Mouse (Mus musculus) induced T-regulatory cell, adult 2 months (primary cell): ENCODE results near the gene Ipp.

Source experiments
- DNase-seq: peaks from one replicate; pipeline ENCODE4 v3.0.0-alpha.2; 2012; ENCODE audit warnings: low read depth

Gene Ipp

DNA sequence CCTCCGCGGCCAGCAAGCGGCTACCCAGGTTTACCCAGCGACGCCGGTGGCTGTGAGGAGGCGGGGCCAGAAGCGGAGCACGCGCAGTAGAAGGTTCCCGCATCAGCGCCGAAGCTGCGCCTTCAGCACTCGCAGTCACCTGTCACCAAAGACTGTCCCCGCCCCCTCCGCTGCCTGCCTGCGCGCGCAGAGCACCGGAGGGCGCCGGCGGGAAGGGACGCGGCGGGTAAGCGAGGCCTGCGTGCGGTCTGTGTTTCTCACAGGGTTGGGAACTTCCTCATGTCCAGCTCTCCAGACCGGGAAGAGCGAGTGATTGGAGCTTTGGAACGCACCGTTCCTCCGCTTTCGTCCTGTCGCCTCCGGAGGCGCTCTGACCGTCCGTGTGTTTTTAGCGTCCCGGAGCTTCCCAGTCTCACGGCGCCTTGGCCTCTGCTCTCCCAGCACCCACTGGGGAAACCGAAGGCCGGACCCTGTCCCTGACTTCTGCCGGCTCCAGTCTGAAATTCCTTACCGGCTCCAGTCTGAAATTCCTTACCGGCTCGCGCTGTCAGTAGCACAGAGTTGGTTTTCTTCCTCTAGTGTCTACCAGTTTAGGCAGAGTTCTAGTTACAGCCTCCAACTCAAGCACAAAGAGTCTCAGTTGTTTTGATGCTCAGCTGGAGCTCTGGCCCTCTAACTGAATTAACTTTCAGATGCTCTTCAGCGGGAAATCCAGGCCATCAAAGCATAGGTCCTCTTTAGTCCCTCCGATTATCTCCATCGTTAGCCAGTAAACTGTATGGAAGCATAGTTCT lies at the start of gene Ipp:
TSS of gene Ipp (plus strand) at position 125 of the 794 bp plus-strand sequence.
- peak; percentile 98 for DNase-seq

- DNase-seq, result no peak
Measured at GRCm38 (mm10) chr4:116461943-116462342, 45.4 kb upstream of the Ipp start.

DNA sequence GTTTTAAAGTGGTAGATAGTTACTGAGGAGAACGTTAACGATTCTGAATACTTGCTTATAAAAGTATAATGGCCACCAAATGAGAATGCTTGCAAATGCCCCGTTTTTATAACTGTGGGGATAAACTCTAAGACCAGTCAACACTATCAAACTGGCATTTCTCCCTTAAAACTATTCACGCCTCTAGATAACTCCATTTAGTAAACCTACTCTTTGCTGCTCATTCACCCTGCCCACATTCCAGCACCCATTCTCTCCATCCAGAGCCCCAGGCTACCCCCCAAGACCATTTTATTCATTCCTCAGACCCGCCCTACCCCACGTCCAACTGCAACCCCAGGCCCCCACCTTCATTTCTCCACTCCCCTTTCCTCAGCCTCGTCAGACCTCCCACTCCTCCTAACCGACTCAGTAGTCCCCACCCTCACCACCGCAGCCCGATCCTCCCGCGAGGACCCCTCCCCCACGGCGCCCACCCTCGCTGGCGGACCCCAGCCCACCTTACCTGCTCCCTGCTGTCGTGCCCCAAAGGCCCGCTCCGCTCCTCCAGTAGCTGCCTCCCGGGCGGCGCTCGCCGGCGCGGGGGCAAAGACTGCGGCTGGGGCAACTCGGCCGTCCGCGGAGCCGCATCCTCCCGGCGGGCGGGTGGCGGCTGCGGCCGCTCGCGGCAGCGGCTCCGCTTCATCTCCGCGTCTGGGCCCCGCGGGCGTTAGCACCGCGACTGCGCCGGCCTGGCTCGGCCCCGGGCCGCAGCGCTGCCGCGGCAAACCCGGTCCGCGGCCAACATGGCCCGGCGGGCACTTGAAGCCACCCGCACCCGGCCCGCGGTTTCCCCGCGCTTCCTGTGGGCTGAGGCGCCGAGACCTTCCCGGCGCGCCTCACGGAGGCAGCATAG lies 43.9 kb upstream of the Ipp start:
- DNase-seq, result peak; percentile 49

DNA sequence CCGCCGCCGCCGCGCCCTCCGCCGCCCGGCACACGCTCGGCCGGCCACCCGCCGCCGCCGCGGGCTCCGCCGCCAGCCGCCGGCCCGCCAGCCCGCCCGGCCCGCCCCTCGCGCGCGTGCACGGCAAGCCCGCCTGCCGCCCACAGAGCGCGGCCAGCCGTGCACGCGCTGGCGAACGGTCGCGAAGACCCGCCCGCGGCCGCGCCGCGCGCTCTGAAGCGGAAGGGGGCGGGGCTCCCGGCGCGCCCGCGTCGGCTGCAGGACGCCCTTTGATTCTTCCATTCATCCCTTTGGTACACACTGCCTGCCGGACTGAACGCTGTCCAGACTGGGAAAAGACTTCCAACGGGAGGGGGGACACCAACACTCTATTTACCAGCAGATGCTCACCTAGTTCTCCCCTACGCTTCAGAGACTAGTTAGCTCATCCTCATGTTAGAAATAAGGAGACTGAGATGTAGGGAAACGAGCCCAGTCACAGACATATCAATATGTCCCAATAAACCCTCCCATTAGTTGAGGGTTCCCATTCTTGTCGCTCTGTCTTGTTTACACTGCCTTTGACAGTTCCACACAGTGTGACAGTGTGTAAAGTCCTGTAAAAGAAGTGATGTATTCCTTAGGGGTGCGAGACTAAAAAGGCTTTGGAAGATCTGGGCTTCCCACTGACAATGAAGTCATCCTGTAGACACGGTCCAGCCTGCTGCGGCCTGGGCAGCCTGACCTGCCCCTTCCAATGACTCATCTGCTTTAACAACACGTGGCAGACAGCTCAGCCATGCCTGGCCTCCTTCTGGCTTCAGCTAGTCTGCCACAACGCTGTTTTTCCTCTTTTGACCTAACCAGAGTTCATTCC lies 43.0 kb upstream of the Ipp start, which contains the start of gene Mast2:
TSS of gene Mast2 (minus strand) at position 58 of the 856 bp plus-strand sequence.
- DNase-seq, result peak; percentile 88

DNA sequence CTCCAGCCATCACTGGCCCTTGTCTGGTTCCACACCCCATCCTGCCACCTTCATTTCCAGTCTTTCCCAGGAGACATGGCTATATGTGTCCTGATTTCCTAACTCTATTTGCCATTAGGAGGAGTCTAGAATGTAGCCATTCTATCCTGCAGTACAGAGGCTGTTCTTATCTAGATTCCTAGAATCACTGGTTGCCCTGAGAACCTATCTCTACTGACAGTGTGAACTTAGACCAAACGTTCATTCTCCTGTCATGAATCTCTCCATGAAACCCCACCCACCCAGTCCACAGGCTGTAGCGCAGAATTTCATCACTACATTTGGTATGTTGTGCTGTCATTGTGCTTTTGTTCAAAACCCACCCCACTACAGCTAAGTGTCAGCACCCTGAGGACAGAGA lies 26.0 kb upstream of the Ipp start:
- no peak for DNase-seq

DNA sequence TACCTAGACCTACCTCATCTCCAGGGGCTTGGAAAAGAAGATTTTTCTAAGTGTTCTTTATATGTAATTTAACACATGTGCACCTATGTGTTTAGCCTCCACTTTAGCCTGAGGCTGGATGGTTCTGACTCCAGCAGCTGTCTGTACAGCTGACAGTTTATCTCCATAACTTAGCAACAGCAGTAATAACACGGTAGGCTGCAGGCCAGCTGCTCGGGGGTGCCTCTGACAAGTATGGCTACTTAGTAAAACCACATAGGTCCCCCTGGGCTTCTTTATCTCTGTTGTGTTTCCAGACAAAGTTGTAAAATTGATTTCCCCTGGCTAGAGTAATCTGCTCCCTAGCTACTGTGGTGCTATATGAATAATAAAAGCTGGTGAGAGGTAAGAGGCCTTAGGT lies 23.9 kb upstream of the Ipp start:
- DNase-seq, result no peak

- DNase-seq, result no peak
Measured at GRCm38 (mm10) chr4:116491119-116491536, 16.2 kb upstream of the Ipp start.

DNA sequence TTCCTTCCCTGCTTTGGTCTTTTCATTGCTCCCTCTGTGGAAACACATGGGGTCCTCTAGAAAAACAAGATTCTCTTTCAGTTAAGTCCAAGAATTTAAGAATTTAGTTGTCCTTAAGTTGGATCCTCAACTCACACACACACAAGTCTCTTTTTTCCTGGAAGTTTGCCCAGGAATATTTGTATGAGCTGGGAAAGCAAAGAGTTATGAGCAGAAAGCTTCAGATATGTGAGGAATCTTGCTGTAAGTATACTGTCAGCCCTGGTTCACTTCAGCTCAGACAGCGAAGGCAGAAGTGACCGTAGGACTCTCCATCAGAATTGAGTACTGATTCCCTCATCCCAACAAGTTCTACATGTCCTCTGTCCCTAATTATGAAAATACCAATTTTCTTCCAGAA lies 15.5 kb upstream of the Ipp start:
- no peak for DNase-seq

- no peak for DNase-seq
Measured at GRCm38 (mm10) chr4:116492460-116492859, 14.9 kb upstream of the Ipp start.

DNA sequence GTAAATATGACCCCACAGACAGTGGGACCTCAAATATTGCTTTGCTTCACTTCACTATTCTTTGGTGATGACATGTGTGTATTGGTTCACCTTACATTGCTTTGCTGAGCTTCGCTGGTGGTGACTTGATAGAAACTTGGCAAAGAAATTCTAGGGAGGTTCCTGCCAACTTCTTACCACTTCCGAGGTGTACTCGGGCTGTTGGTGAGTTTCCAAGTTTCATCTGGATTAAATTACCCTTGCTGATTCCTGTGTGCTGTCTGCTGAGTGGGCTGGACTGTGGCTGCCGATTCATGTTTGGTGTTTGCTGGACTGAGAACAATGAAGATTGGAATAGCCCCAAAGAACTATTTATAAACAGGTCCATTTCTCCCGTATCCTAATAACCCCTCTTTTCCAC lies 13.7 kb upstream of the Ipp start:
- no peak for DNase-seq

DNA sequence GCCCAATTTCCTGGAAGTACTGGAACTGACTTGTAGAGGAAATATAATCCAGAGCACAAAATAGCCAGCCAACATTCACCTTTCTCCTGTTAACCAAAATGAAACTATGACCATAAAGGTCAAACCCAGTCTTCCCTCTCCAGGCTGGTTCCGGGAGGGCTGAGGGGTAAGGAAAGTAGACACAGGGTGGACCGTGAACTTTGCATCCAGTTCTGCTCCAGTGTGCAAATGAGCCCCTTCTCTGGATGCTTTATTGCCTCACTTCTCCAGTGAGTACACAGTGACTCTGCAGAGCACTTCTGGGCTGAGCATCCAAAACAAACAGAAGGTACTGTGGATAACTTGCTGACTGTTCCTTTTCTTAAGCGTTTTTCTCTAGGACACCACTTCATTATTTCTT lies 7.4 kb upstream of the Ipp start:
- no peak for DNase-seq

DNA sequence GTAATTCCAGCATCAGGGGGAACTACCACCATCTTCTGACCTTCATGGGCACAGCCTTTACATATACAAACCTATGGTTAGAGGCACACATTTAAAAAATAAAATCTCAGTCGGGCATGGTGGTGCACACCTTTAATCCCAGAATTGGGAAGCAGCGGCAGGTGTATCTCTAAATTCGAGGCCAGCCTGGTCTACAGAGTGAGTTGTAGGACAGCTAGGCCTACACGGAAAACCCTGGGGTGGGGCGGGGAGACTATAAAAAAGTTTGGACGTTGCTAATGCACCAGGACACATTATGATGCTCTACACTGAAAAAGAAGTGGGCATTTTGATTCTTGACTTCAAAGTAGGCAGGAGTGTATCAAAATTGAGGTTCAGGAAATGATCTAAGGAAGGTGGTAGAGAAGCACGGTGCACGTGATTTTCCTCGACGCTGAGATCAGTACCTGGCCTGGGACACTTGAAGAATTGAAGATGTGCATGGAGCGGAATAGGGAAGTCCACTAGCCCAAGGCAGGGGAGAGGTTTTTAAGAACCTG lies 394 bp upstream of the Ipp start:
- DNase-seq, result no peak

DNA sequence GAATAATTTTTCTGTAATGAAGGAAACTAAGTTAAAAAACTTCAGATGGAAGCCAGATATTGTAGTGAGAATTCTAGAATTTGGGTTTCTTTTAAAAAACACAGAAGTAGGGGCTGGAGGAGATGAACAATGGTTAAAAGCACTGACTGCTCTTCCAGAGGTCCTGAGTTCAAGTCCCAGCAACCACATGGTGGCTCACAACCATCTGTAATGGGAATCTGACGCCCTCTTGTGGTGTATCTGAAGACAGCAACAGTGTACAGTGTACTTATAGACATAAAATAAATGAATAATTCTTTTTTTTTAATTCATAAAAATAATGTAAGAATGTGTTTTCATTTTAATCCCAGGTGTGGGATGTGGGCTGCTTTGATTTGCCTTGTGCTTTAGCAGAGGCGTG lies 23.8 kb downstream of the Ipp start:
- peak; percentile 26 for DNase-seq

DNA sequence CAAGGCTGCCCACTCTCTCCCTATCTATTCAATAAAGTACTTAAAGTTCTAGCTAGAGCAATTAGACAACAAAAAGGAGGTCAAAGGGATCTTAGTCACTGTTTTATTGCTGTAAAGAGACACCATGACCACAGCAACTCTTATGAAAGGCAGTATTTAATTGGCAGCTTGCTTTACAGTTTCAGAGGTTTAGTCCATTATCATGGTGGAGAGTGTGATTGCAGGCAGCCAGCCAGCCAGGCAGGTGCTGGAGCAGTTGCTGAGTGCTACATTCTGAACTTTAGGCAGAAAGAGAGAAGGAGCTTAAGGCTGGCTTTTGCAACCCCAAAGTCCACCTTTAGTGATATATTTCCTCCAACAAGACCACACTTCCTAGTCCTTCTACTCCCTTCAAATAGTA lies 29.0 kb downstream of the Ipp start:
- DNase-seq, result no peak

DNA sequence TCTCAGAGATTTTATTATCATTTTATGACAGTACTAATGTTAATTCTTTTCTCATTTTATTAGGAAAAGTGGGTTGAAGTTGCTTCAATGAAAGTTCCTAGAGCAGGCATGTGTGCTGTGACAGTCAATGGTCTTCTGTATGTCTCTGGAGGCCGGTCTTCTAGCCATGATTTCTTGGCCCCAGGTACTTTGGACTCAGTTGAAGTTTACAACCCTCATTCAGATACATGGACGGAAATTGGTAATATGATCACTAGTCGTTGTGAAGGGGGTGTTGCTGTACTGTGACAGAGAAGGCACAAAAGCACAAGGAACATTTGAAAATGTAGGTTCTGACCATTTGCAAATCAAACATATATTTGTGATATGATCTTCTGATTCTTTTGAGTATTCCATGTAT lies 30.4 kb downstream of the Ipp start:
- DNase-seq, result no peak

GRCm38 (mm10) chr4:116550432-116550831 lies 43.1 kb downstream of the Ipp start:
- DNase-seq, result no peak

DNA sequence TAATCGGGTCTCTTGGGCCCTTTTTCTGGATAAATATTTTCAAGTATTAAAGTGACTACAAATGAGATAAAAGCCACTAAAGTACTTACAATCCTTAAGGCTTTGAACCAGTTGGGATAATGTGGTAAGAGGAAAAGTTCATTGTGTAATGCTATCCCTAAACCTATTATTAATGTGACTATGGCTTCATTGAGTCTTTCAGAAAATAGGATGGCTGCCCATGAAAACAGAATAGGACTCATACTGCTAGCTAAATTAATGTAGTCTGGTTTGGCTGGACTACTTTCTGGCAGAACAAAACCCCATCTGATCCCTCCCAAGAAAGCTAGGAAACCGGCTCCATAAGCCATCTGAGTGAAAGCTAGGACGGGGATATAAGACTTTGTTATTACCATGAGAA lies 45.7 kb downstream of the Ipp start:
- no peak for DNase-seq

- DNase-seq, result peak; percentile 89
Measured at GRCm38 (mm10) chr4:116555413-116556300, 48.3 kb downstream of the Ipp start, which contains the start of gene Tmem69. TSS of gene Tmem69 (minus strand) at chr4:116555936.

- peak; percentile 97 for DNase-seq
Measured at GRCm38 (mm10) chr4:116556561-116557305, 49.4 kb downstream of the Ipp start.
